Mouse (Mus musculus) adipose tissue, adult 10 weeks (tissue): Measurements from ENCODE around the gene Vmn1r77. TPM values are rescaled to one million over a fixed set of nuclear protein-coding genes. Genes with fewer than 3 reads are reported as not detected.

Experiments
- polyA plus RNA-seq: library from polyadenylated mRNA; stranded (reverse); fragments of 350-450 nt; fragmentation: Illumina TruSeq; extraction: RNeasy Lipid Tissue Mini Kit (QIAGEN cat#74804); gene quantifications from one replicate; pipeline ENCODE4 v1.2.3, GENCODE M21; 2014; ENCODE audit warnings: low read depth, low replicate concordance

Vmn1r77 gene
- polyA plus RNA-seq: not detected

DNA sequence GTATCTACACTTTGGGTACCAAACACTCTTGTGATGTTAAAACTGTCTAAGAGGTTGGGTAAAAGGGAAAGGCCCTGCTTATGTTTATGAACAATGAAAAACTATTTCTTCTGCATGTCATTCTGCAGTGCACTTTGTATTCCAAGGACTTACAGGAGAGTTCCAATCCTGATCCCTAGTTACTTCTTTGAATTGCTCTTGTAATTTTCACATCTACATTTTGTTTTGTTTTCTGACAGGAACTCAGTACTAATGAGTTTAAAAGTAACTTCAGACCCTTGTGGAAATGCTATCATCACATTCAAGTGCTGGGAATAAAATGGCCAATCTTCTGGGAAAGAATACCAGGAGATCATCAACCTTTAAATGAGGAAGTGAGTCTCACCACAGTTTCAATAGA is at the start of gene Vmn1r77:
TSS of gene Vmn1r77 (plus strand) at position 301 of the 400 bp plus-strand sequence.

Other genes with a start within 250 kb of the Vmn1r77 start
- not detected for gene Vmn1r74, start 202.8 kb upstream of the Vmn1r77 start, polyA plus RNA-seq
- not detected for gene Vmn1r75, start 162.1 kb upstream of the Vmn1r77 start, polyA plus RNA-seq
- not detected for gene Vmn1r76, start 98.5 kb upstream of the Vmn1r77 start, polyA plus RNA-seq
- gene Vmn1r78, start 113.5 kb downstream of the Vmn1r77 start, polyA plus RNA-seq: not detected
- not detected for gene Vmn1r79, start 134.5 kb downstream of the Vmn1r77 start, polyA plus RNA-seq
- not detected for gene Vmn1r80, start 152.5 kb downstream of the Vmn1r77 start, polyA plus RNA-seq
- not detected for gene Vmn1r81, start 231.5 kb downstream of the Vmn1r77 start, polyA plus RNA-seq